Mouse (Mus musculus) ovary, postnatal 36 days (tissue): ENCODE results near the gene Ugt1a9.

Source experiments
- DNase-seq: peaks from one replicate; pipeline ENCODE4 v3.0.0; 2022; ENCODE audit warnings: low spot score, mixed read lengths

Gene Ugt1a9

DNA sequence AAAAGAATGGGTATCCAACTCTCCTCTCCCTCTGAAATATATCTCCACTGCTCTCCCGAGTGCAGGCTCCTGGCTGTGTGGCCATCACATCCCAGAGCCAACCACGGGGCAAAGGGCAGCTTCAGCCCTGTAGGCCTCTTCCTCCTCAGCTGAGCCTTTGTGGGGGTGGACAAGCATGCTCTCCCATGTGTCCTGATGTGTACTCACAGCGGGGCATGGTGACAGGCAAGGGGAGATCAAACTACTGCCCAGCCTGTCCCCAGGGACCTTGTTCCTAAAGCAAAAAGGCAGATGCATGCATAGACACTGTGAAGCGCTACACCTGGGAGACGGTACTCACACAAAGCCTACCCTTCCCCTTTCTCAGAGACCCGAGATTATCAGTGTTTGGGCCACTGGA lies 189.5 kb downstream of the Ugt1a9 start:
- DNase-seq: peak; percentile 76

GRCm38 (mm10) chr1:88260604-88261377 lies 190.2 kb downstream of the Ugt1a9 start:
- peak; percentile 37 for DNase-seq

- peak; percentile 53 for DNase-seq
These were observed 191.1 kb downstream of the Ugt1a9 start for GRCm38 (mm10) chr1:88261706-88262105.

DNA sequence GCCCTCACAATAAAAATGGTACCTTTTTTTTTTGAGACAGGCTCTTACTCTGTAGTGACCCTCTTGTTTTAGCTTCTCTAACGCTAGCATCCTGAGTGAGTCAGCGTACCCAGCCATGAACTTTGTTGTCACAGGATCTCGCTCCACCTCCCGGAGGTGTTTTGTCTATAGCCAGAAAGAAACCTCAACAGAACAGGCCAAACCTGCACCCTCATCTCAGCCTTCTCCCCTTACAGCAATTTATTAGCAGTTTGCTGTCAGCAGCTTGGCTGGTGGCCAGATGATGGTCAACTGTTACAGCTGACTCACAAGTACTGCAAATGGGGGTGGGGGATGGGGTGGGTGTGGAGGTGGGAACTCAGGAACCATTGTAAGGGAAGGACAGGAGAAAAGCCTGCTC lies 191.7 kb downstream of the Ugt1a9 start:
- peak; percentile 85 for DNase-seq

- peak; percentile 52 for DNase-seq
These were observed 192.4 kb downstream of the Ugt1a9 start for GRCm38 (mm10) chr1:88262961-88263360.

GRCm38 (mm10) chr1:88263778-88264177 lies 193.2 kb downstream of the Ugt1a9 start:
- peak; percentile 50 for DNase-seq

DNA sequence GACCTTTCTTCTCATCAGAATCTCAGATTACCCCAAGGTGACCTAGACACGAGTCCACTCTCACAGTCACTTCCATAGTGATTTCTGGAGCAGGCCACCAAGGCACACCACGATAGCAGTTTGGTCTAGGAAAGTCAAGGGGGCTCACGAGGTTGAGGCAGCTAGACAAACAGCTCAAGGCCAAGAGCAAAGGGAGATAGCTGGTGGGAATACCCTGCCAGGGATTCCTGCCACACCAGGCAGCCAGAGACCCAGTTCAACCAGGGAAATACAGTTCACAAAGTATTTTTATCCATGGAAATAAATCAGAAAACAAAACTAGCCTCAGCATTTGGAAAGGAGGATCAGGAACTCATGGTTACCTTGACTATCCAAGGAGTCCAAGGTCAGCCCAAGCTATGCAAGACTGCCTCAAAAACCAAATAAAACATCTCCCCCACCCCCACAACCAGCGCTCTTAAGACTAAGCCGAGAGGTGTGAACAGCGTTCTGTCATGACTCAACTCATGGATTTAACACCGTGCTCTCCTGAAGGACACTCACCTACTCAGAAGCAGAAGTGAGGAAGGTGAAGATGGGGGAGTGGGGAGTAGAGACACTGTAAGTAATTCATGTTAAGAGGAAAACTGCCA lies 193.8 kb downstream of the Ugt1a9 start:
- peak; percentile 65 for DNase-seq

DNA sequence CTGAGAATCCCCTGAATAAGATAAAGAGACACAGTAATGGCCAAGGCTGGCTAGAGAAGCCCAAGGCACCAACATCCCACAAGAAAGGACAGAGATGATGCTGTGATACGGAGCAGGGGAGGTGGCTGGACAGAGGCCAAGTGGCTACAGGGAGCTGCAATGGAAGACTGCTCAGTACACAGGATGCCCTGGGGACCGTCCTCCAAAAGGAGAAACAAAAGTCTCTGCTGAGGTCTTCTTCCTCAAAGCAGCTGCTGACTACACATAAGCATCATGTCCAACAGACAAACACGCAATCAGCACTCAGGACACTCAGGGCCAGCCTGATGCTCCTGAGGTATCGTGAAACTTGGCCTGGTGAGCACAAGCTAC lies 194.3 kb downstream of the Ugt1a9 start:
- peak; percentile 78 for DNase-seq

DNA sequence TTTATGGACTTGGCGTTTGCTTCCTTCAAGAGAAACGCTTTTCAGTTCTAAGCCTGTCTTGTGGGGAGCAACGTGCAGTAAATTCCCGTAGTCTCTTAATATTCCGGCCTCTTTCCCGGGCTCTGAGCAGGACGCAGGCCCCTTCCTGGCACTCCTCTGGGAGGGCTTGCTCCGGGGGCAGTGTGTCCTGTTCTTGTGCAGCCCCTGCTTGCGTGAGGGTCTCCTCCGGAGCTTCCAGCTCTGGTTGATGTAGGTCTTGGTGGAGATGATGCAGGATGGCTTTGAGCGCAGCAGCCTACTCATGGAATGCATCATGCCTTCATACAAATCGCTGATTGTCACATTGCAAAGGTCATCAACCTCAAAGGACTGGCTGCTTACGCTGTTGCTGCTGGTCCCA lies 195.5 kb downstream of the Ugt1a9 start:
- DNase-seq: no peak

- DNase-seq: peak; percentile 4
These were observed 196.9 kb downstream of the Ugt1a9 start for GRCm38 (mm10) chr1:88267489-88267888.

DNA sequence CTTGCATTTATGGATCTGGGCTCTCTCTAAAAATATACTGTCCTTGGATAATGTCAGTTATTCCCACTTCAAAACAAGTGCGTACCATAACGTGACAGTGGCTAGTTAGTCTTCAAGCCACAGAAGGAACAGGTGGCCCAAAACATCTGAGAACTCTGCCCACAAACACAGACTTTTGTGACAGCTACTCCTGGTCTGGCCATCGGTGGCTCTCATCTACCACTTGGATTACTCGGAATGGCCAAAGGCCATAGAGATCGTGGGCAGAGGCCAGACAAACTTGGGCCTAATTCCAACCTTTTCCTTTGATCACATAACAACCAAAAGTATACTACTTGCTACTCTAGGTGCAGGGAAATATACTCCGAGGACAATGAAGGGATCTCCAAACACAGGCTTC lies 197.5 kb downstream of the Ugt1a9 start:
- DNase-seq: no peak
